Mouse (Mus musculus): Measurements from ENCODE around the gene Cdh1. TPM values are rescaled to one million over a fixed set of nuclear protein-coding genes. Genes with fewer than 3 reads are reported as not detected.

Gene Cdh1
- total and polyA plus RNA-seq, 3 experiments, result not detected

DNA sequence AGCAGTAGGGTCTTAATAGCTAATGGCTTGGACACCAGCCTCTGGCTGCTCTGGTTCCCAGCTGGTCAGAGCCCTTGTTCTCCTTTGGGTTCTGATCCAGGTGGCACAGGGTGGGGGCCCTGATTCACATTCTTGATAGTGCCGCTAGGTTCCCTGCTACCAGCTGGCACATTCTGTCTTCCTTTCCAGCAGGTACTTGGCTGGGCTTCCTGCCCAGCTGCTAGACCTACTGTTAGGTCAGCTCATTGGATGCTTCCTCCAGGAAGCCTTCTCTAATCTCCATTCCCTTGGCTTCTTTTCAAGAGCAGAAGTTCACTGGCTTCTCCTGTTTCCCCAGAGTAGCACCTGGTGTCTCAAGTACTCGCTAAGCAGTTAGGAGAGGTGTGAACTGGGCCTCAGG lies 17.3 kb downstream of the Cdh1 start:
- no peaks in the 10 kb centered on the region for H3K9me3 ChIP-seq (replicated peaks; ENCODE audit: insufficient read depth, low read length)
- no peak overlapping the region for H3K4me3 ChIP-seq (ENCODE audit: control insufficient read depth in 1 of 2, insufficient read depth in 1 of 2, low read depth in 2 of 2, low read length in 2 of 2)
- no peak overlapping the region for H3K9ac ChIP-seq (ENCODE audit: control insufficient read depth, low read depth, low read length, poor library complexity, severe bottlenecking)
- H3K79me2 ChIP-seq (ENCODE audit: control insufficient read depth, insufficient read depth, low read length, poor library complexity), result no peaks in the 10 kb centered on the region
- peaks cover 4% of the 10 kb centered on the region in 2 experiments; a peak in 3 of 4 replicates for H3K4me1 ChIP-seq (ENCODE audit: control insufficient read depth in 1 of 2, insufficient read depth in 2 of 2, low read length in 2 of 2)
- no peak for DNase-seq (ENCODE audit: low read depth, low spot score)
- TF ChIP-seq BHLHE40 (IDR thresholded peaks at IDR 0.05; ENCODE audit: borderline replicate concordance, low read depth, low read length) (no peak), ZMIZ1 (IDR thresholded peaks at IDR 0.05; ENCODE audit: low read depth, low read length) (no peak), CHD2 (IDR thresholded peaks at IDR 0.05; ENCODE audit: low read length) (no peak), MYB (IDR thresholded peaks at IDR 0.05; ENCODE audit: low read depth, low read length) (no peak), ZC3H11A (IDR thresholded peaks at IDR 0.05; ENCODE audit: low read depth, low read length) (no peak), MAFK (IDR thresholded peaks at IDR 0.05; ENCODE audit: borderline replicate concordance, low read depth, low read length) (no peak), NELFE (IDR thresholded peaks at IDR 0.05; ENCODE audit: low read depth, low read length) (no peak), MYC (IDR thresholded peaks at IDR 0.05; ENCODE audit: low read depth, low read length) (no peak), E2F4 (IDR thresholded peaks at IDR 0.05; ENCODE audit: borderline replicate concordance, low read depth, low read length) (no peak), ZKSCAN1 (IDR thresholded peaks at IDR 0.05; ENCODE audit: low read depth, low read length) (no peak), MXI1 (IDR thresholded peaks at IDR 0.05; ENCODE audit: low read depth, low read length) (no peak), USF2 (IDR thresholded peaks at IDR 0.05; ENCODE audit: borderline replicate concordance in 1 of 2, insufficient read depth in 1 of 2, low read depth in 1 of 2, low read length in 2 of 2) (no peak), POLR2AphosphoS2 (IDR thresholded peaks at IDR 0.05; ENCODE audit: low read length) (no peak), POLR2A (IDR thresholded peaks at IDR 0.05; ENCODE audit: control insufficient read depth in 1 of 2, insufficient read depth in 1 of 2, low read depth in 1 of 2, low read length in 2 of 2, poor library complexity in 1 of 2) (no peak), ELF1 (IDR thresholded peaks at IDR 0.05; ENCODE audit: low read depth, low read length) (no peak), HCFC1 (IDR thresholded peaks at IDR 0.05; ENCODE audit: low read depth, low read length) (no peak)
- H3K36me3 ChIP-seq (ENCODE audit: control insufficient read depth in 1 of 2, insufficient read depth in 2 of 2, low read length in 2 of 2), result peaks cover 0 to 2% of the 10 kb centered on the region in 2 experiments; a peak in 2 of 4 replicates
- peaks cover 0 to under 1% of the 10 kb centered on the region in 2 experiments; a peak in 1 of 4 replicates for H3K27me3 ChIP-seq (ENCODE audit: control insufficient read depth in 1 of 2, insufficient read depth in 2 of 2, low read length in 2 of 2)
- H3K27ac ChIP-seq (ENCODE audit: control insufficient read depth, low read depth, low read length), result no peak overlapping the region

DNA sequence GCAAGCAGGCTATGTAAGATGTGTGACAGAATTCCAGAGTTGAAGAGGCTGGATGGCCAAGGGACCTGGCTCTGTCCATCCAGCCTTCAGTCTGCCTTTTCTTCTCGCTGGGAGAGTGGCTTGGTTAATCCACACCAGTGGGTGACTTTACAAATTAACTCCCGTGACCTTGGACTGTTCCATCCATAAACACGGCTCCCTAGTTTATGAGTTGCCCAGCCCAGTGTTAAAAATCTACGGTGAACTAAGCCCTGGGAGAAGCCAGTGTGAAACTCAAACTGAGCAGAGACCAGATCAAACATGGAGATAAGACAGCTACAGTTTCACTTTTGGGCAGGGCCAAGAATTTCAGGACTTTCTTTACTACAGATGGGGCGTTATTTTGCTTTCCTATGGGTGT lies 19.9 kb downstream of the Cdh1 start:
- H3K27me3 ChIP-seq (ENCODE audit: control insufficient read depth in 1 of 2, insufficient read depth in 2 of 2, low read length in 2 of 2), result peaks cover 0 to 3% of the 10 kb centered on the region in 2 experiments; a peak in 2 of 4 replicates
- no peaks in the 10 kb centered on the region for H3K79me2 ChIP-seq (ENCODE audit: control insufficient read depth, insufficient read depth, low read length, poor library complexity)
- peak; percentile 37 for DNase-seq (ENCODE audit: low read depth, low spot score)
- no peaks in the 10 kb centered on the region for H3K9me3 ChIP-seq (replicated peaks; ENCODE audit: insufficient read depth, low read length)
- peaks cover 0 to 2% of the 10 kb centered on the region in 2 experiments; a peak in 2 of 4 replicates for H3K36me3 ChIP-seq (ENCODE audit: control insufficient read depth in 1 of 2, insufficient read depth in 2 of 2, low read length in 2 of 2)
- TF ChIP-seq EP300 (IDR thresholded peaks at IDR 0.05; ENCODE audit: low read depth in 1 of 2, low read length in 2 of 2) (0 out of 4 replicates have a peak, but pooled peaks of 1 of the 2 experiments have one; percentile 15), RAD21 (IDR thresholded peaks at IDR 0.05; ENCODE audit: low read depth, low read length) (no peak), ELF1 (IDR thresholded peaks at IDR 0.05; ENCODE audit: low read depth, low read length) (no peak), TAL1 (IDR thresholded peaks at IDR 0.05; ENCODE audit: low read length) (no peak), MXI1 (IDR thresholded peaks at IDR 0.05; ENCODE audit: low read depth, low read length) (no peak), MYC (IDR thresholded peaks at IDR 0.05; ENCODE audit: low read depth, low read length) (no peak), GATA1 (IDR thresholded peaks at IDR 0.05; ENCODE audit: low read depth, low read length) (peak; percentile 51)
- H3K27ac ChIP-seq (ENCODE audit: control insufficient read depth, low read depth, low read length), result no peak overlapping the region
- peaks cover 4% of the 10 kb centered on the region in 2 experiments; a peak in 3 of 4 replicates for H3K4me1 ChIP-seq (ENCODE audit: control insufficient read depth in 1 of 2, insufficient read depth in 2 of 2, low read length in 2 of 2)
- H3K9ac ChIP-seq (ENCODE audit: control insufficient read depth, low read depth, low read length, poor library complexity, severe bottlenecking), result no peak overlapping the region
- H3K4me3 ChIP-seq (ENCODE audit: control insufficient read depth in 1 of 2, insufficient read depth in 1 of 2, low read depth in 2 of 2, low read length in 2 of 2), result peak overlapping the region in 1 of 2 experiments; percentile 50; a peak in 1 of 4 replicates

Data from MEL (cell line).